Mouse (Mus musculus): ENCODE measurements around the gene Lrrc4.

DNA sequence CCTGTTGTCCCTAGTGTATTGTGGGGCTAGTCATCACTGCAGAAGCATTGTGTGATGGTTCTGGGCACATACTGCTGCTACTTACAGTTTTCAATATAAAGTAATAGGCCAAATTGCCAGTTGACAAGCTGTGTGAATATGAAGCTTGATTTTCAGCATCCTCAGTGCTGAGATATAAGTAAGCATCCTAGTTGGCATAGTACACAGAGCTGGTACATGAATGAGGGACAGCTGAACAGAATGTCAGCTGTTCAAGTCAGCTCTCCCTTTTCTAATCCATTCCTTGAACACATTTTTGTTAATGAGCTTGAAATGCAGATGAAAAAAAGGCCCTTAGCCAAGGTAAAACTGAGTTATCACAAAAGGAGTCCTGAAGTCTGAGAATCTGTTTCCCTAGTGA is 138.9 kb downstream of the Lrrc4 start:
- TF ChIP-seq CTCF (IDR thresholded peaks at IDR 0.05; ENCODE audit: extremely low read depth, insufficient read depth, low read length) (no peak), POLR2A (IDR thresholded peaks at IDR 0.05; ENCODE audit: extremely low read depth, insufficient read depth, low read length) (no peak)

All from cortical plate, adult 2 months (tissue).